Mouse (Mus musculus) ES-E14 (cell line): ENCODE results near the gene Apc2. TPM values are rescaled to one million over a fixed set of nuclear protein-coding genes. Genes with fewer than 3 reads are reported as not detected.
A peak's percentile ranks its signal among the peaks of the same experiment; 100 is the strongest.

Experiments used
- DNase-seq: peaks from one replicate; pipeline ENCODE4 v3.0.0-alpha.2; 2013; ENCODE audit warnings: low read depth, low spot score
- H3K27ac ChIP-seq: 2 replicates; pipeline ENCODE4 v1.5.1; 2012; ENCODE audit warnings: low read depth, mild to moderate bottlenecking, low read length, moderate library complexity, mixed read lengths; ENCODE audit not compliant: poor library complexity, insufficient read depth, severe bottlenecking
- H3K36me3 ChIP-seq: 2 replicates; pipeline ENCODE4 v1.6.1; 2012; ENCODE audit warnings: mild to moderate bottlenecking, low read length, moderate library complexity, mixed read lengths; ENCODE audit not compliant: control insufficient read depth, poor library complexity, insufficient read depth, severe bottlenecking
- H3K4me1 ChIP-seq, 2 experiments: fragments of 150-350 bp in 1 of 2; sonication (generic) in 1 of 2; 2 replicates each; pipeline ENCODE4 v1.6.1; 2012; ENCODE audit warnings: low read length in 2 of 2, mild to moderate bottlenecking in 1 of 2, mixed read lengths in 1 of 2; ENCODE audit not compliant: control insufficient read depth in 2 of 2, insufficient read depth in 2 of 2, poor library complexity in 1 of 2
- H3K4me3 ChIP-seq, 2 experiments: fragments of 150-350 bp in 1 of 2; sonication (generic) in 1 of 2; 2 replicates each; pipeline ENCODE4 v1.5.1; 2012; ENCODE audit warnings: low read length in 2 of 2, low read depth in 1 of 2, mild to moderate bottlenecking in 1 of 2, mixed read lengths in 1 of 2; ENCODE audit not compliant: insufficient read depth in 1 of 2, poor library complexity in 1 of 2, severe bottlenecking in 1 of 2
- H3K9ac ChIP-seq: 2 replicates; pipeline ENCODE4 v1.6.1; 2012; ENCODE audit warnings: low read depth, mild to moderate bottlenecking, low read length, mixed read lengths; ENCODE audit not compliant: poor library complexity, insufficient read depth, severe bottlenecking
- H3K9me3 ChIP-seq: fragments of 150-350 bp; sonication (generic); 2 replicates; pipeline ENCODE4 v1.6.1; 2012; ENCODE audit warnings: low read depth, mild to moderate bottlenecking, low read length; ENCODE audit not compliant: control insufficient read depth, insufficient read depth
- CHD2 ChIP-seq: IDR thresholded peaks from 2 replicates; pipeline ENCODE4 v1.6.1; 2014; ENCODE audit warnings: mild to moderate bottlenecking, low read depth, low read length, inconsistent platforms
- HCFC1 ChIP-seq: IDR thresholded peaks from 2 replicates; pipeline ENCODE4 v1.6.1; 2012; ENCODE audit warnings: low read length, inconsistent platforms, borderline replicate concordance; ENCODE audit not compliant: insufficient read depth
- MAFK ChIP-seq: IDR thresholded peaks from 2 replicates; pipeline ENCODE4 v1.6.1; 2014; ENCODE audit warnings: mild to moderate bottlenecking, low read depth, low read length, inconsistent platforms; ENCODE audit not compliant: insufficient read depth
- ZC3H11A ChIP-seq: IDR thresholded peaks from 2 replicates; pipeline ENCODE4 v1.6.1; 2012; ENCODE audit warnings: low read depth, mild to moderate bottlenecking, inconsistent platforms, low read length, borderline replicate concordance
- ZNF384 ChIP-seq: IDR thresholded peaks from 2 replicates; pipeline ENCODE4 v1.6.1; 2012; ENCODE audit warnings: low read depth, low read length, inconsistent platforms
- in situ Hi-C, 2 experiments: fragments of 600-800 bp; cut with MboI; formaldehyde crosslinking; loops; one replicate each; pipeline ENCODE4 v1.15.1; 2025; ENCODE audit warnings: low sequenced_read_pairs in 2 of 2, inconsistent platforms in 1 of 2; ENCODE audit not compliant: unreplicated experiment in 2 of 2
- total RNA-seq: library from RNA; depleted of rRNA; stranded (reverse); fragments of 300-350 nt; gene quantifications from 2 replicates; pipeline ENCODE4 v1.2.3, GENCODE M21; 2012

The Apc2 gene
- total RNA-seq, 1 experiment: 4.6 TPM

DNA sequence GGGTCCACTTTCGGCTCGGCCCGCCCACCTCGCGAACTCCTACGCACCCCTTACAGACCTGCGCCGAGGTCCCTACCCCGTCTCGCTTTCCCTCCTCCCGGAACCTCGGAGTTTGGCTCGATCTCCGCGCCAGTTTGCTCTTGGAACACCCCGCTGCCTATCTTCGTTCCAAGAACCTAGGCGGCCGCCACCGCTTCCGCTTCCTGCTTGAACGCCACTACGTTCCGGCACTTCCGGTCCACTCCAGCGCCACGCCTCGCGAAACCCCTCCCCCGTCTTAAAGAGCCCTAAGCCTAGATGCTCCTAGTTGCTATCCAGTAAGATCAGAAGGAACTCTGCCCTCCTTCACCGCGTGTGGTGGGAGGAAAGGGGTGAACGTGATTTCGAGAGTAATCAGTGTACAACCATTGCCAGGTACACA lies 24.6 kb downstream of the Apc2 start, which contains the start of gene 2310011J03Rik:
Gene 2310011J03Rik, minus strand, starts transcription at position 198 of the 421 bp plus-strand sequence.
- H3K36me3 ChIP-seq: peaks cover 7% of the 10 kb centered on the region; the same call in 1 of the 2 replicates
- H3K9ac ChIP-seq: peak within 1 kb of the TSS; percentile 77
- in situ Hi-C loops: no loop called here
- H3K9me3 ChIP-seq: no peaks in the 10 kb centered on the region
- H3K4me1 ChIP-seq: peaks cover 0 to 23% of the 10 kb centered on the region in 2 experiments; a peak in 1 of 4 replicates
- TF ChIP-seq MAFK: no peak
- H3K27ac ChIP-seq: peak within 1 kb of the TSS; percentile 28; the same call in 1 of the 2 replicates
- DNase-seq: peak; percentile 86
- H3K4me3 ChIP-seq: peak within 1 kb of the TSS; percentile 73 to 94

DNA sequence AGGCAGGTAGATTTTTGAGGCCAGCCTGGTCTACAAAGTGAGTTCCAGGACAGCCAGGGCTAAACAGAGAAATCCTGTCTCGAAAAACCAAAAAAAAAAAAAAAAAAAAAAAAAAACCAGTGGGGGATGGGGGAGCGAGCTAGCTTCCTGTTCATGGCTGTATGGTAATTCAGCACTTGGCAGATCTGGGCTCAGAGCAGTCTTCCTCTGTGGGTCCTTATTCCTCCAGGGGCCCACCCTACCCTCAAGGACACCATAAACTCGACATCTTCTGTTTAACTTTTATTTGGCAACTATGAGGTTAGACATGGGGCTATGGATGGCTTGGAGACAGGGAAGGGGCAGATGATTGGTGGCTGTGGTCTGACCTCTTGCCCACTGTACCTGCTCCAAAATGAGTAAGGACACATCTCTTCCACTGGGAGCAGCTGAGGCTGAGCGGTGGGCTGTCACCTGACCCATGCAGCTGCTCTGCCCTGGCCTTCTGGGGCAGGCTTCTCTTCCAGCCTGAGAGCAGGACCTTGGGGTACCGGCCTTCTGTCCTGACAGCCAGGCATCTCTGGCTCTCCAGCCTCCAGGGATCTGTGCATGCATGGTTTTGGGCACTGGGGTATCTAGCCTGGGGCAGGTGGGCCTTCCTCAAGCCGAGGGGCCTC lies 25.4 kb downstream of the Apc2 start:
- TF ChIP-seq HCFC1 (no peak), ZC3H11A (no peak), ZNF384 (peak; percentile 89), CHD2 (0 out of 2 replicates have a peak, but pooled peaks have one; percentile 18)
- H3K4me3 ChIP-seq: peak overlapping the region in 1 of 2 experiments; percentile 73; a peak in 2 of 4 replicates
- H3K36me3 ChIP-seq: peaks cover 7% of the 10 kb centered on the region; the same call in 1 of the 2 replicates

DNA sequence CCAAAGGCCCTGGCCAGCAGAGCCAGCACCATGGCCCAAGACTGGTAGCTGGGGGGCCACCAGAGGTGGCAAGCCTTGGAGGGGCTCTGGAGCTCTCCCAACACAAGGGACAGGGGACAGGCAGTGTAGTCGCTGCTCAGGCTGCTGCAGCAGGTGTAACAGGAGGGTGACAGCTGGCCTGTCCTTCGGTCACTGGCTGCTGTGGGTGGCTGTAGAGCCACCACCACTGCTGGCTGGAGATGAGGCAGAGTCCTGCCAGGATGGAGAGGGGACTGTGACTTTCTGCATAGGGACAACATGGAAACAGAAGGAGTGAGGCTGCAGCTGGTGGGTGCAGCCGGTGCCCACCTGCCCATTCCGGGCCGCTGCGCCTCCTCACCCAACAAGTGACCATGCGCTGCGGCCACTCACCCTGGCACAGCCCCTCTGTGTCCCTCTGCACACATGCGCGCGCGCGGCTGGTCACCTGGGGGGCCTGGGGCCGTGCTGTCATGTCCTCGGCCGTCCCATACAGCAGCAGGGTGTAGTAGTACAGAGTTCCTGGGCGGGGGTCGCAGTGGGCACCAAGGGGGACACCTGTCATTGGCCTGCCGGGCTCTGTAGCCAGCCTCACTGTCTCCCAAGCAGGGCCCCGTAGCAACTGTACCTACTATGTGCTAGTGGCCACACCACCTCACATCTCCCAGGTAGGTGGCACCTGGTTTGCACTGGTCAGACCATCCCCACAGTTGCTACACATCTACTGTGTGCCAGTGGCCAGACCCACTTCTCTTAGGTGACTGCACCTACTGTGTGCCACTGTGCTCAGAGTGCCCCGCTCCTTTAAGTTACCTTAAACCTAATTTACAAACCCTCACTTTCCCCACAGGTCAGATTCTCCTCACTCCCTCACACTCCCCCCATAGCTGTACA lies 26.1 kb downstream of the Apc2 start:
- H3K4me1 ChIP-seq: peaks cover 0 to 22% of the 10 kb centered on the region in 2 experiments; a peak in 1 of 4 replicates
- TF ChIP-seq CHD2 (no peak), MAFK (no peak), ZC3H11A (no peak), ZNF384 (no peak), HCFC1 (no peak)
- no peak overlapping the region for H3K27ac ChIP-seq
- no peak overlapping the region for H3K9ac ChIP-seq
- peaks cover 7% of the 10 kb centered on the region; the same call in 1 of the 2 replicates for H3K36me3 ChIP-seq
- no peak overlapping the region for H3K4me3 ChIP-seq
- in situ Hi-C loops: no loop called here
- DNase-seq: no peak
- H3K9me3 ChIP-seq: no peaks in the 10 kb centered on the region

More for the DNA sequence above, 25.4 kb downstream of the Apc2 start:
- in situ Hi-C loops: no loop called here
- H3K9me3 ChIP-seq: no peaks in the 10 kb centered on the region
- no peak for DNase-seq
- no peak overlapping the region; the same call in 1 of the 2 replicates for H3K27ac ChIP-seq
- peak overlapping the region; percentile 62; the same call in 1 of the 2 replicates for H3K9ac ChIP-seq
- peaks cover 0 to 22% of the 10 kb centered on the region in 2 experiments; a peak in 1 of 4 replicates for H3K4me1 ChIP-seq

DNA sequence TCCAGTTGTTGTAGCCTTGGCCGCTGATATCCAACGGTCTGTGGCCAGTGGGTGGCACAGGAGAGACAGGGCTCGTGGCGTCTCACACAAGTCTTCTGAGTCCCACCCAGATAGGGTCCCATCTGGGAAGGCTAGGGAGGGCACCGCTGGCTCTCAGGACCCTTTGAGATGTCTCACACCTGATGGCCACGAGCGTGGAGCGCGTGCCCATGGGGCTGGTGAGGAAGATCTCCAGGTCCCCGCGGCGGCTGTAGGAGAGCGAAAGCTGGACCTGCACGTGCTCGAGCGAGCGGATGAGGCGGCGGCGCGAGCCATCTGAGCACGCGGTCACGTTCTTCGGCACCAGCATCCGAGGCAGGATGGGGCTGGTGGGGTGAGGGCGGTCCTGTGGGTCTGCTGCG lies 27.0 kb downstream of the Apc2 start:
- no peak overlapping the region for H3K27ac ChIP-seq
- peak overlapping the region; percentile 46 for H3K9ac ChIP-seq
- DNase-seq: no peak
- peak overlapping the region; percentile 73 to 76 for H3K4me3 ChIP-seq
- peaks cover 0 to 22% of the 10 kb centered on the region in 2 experiments; a peak in 1 of 4 replicates for H3K4me1 ChIP-seq
- in situ Hi-C loops: no loop called here
- H3K9me3 ChIP-seq: no peaks in the 10 kb centered on the region
- TF ChIP-seq HCFC1 (no peak), CHD2 (no peak), MAFK (no peak), ZNF384 (no peak), ZC3H11A (no peak)
- peaks cover 5% of the 10 kb centered on the region; the same call in 1 of the 2 replicates for H3K36me3 ChIP-seq
